Mouse (Mus musculus) CH12.LX (cell line): ENCODE measurements around the gene Ffar1.
"Not testable (repeated sequence)": the region's sequence is repeated elsewhere in the genome, so short reads cannot be mapped to it uniquely, and the experiment has no call there.

ENCODE experiments used
- CHD1 ChIP-seq: IDR thresholded peaks from 2 replicates; pipeline ENCODE4 v1.6.1; 2012; ENCODE audit warnings: low read depth, low read length, improper control_type of control experiment, inconsistent platforms
- CTCF ChIP-seq, 2 experiments: IDR thresholded peaks in 1 of 2; conservative IDR thresholded peaks in 1 of 2; 2 replicates each; pipeline ENCODE4 v1.5.1; 2011 to 2012; ENCODE audit warnings: low read depth in 2 of 2, low read length in 2 of 2, improper control_type of control experiment in 1 of 2, inconsistent platforms in 1 of 2, mild to moderate bottlenecking in 1 of 2, moderate library complexity in 1 of 2
- E2F4 ChIP-seq: IDR thresholded peaks from 2 replicates; pipeline ENCODE4 v1.6.1; 2011; ENCODE audit warnings: low read depth, low read length, improper control_type of control experiment; ENCODE audit not compliant: insufficient replicate concordance
- EP300 ChIP-seq: IDR thresholded peaks from 2 replicates; pipeline ENCODE4 v1.6.1; 2011; ENCODE audit warnings: low read length, improper control_type of control experiment
- ETS1 ChIP-seq: conservative IDR thresholded peaks from 2 replicates; pipeline ENCODE4 v1.6.1; 2012; ENCODE audit warnings: low read depth, mild to moderate bottlenecking, inconsistent platforms, low read length, improper control_type of control experiment, moderate library complexity
- HCFC1 ChIP-seq: IDR thresholded peaks from 2 replicates; pipeline ENCODE4 v1.6.1; 2012; ENCODE audit warnings: low read depth, mild to moderate bottlenecking, inconsistent platforms, low read length, improper control_type of control experiment
- KAT2A ChIP-seq: IDR thresholded peaks from 2 replicates; pipeline ENCODE4 v1.6.1; 2012; ENCODE audit warnings: low read length, improper control_type of control experiment, inconsistent platforms; ENCODE audit not compliant: insufficient replicate concordance
- SIN3A ChIP-seq: IDR thresholded peaks from 2 replicates; pipeline ENCODE4 v1.6.1; 2012; ENCODE audit warnings: low read length, improper control_type of control experiment, inconsistent platforms

GRCm38 (mm10) chr7:30832684-30833083, 28.7 kb downstream of the Ffar1 start:
- not testable (repeated sequence) for TF ChIP-seq CTCF (conservative IDR thresholded peaks at IDR 0.05 in 1 of 2, IDR thresholded peaks at IDR 0.05 in 1 of 2; ENCODE audit: low read depth in 2 of 2, low read length in 2 of 2); SIN3A; CHD1; E2F4; KAT2A; HCFC1; EP300; ETS1
